Mouse (Mus musculus) brain, embryonic 14.5 days (tissue): ENCODE data around the gene Mta3.

ENCODE experiments used
- CTCF ChIP-seq: fragments of 200-500 bp; IDR thresholded peaks from 2 replicates; pipeline ENCODE4 v1.5.1; 2012; ENCODE audit warnings: inconsistent platforms, mild to moderate bottlenecking, moderate library complexity, borderline replicate concordance; ENCODE audit not compliant: insufficient read depth, insufficient read length; ENCODE audit errors: extremely low read depth
- POLR2A ChIP-seq: fragments of 200-500 bp; IDR thresholded peaks from 2 replicates; pipeline ENCODE4 v1.6.1; 2012; ENCODE audit warnings: mild to moderate bottlenecking, inconsistent platforms, borderline replicate concordance; ENCODE audit not compliant: poor library complexity, insufficient read depth, insufficient read length, severe bottlenecking; ENCODE audit errors: extremely low read depth

GRCm38 (mm10) chr17:83693941-83694340 is 12.0 kb upstream of the Mta3 start:
- TF ChIP-seq POLR2A (no peak), CTCF (no peak)
